Mouse (Mus musculus) heart, adult 9 months (tissue): ENCODE results near the gene Msl1.
"Not testable (repeated sequence)": the region's sequence is repeated elsewhere in the genome, so short reads cannot be mapped to it uniquely, and the experiment has no call there.

Experiments
- DNase-seq, 2 experiments: peaks; one replicate each; pipeline ENCODE4 v3.0.0; 2022; ENCODE audit warnings: low spot score in 2 of 2

The Msl1 gene

DNA sequence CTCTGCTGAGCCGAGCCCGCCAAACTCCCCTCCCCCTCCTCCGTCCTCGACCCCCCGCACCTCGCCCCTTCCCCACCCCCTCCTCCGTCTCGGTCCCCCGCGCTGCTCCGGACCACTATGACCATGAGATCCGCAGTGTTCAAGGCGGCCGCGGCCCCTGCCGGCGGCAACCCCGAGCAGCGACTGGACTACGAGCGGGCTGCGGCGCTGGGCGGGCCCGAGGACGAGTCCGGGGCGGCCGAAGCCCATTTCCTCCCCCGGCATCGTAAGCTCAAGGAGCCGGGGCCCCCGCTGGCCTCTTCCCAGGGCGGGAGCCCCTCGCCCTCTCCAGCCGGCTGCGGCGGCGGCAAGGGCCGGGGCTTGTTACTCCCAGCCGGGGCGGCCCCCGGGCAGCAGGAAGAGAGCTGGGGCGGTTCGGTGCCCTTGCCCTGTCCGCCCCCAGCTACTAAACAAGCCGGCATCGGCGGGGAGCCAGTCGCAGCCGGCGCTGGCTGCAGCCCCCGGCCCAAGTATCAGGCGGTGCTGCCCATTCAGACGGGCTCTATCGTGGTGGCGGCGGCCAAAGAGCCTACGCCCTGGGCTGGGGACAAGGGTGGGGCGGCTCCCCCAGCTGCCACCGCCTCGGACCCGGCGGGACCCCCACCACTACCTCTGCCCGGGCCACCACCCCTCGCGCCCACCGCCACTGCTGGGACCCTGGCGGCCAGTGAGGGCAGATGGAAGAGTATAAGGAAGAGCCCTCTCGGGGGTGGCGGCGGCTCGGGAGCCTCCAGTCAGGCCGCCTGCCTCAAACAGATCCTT lies 598 bp downstream of the Msl1 start:
- peak; percentile 54 to 65 for DNase-seq

DNA sequence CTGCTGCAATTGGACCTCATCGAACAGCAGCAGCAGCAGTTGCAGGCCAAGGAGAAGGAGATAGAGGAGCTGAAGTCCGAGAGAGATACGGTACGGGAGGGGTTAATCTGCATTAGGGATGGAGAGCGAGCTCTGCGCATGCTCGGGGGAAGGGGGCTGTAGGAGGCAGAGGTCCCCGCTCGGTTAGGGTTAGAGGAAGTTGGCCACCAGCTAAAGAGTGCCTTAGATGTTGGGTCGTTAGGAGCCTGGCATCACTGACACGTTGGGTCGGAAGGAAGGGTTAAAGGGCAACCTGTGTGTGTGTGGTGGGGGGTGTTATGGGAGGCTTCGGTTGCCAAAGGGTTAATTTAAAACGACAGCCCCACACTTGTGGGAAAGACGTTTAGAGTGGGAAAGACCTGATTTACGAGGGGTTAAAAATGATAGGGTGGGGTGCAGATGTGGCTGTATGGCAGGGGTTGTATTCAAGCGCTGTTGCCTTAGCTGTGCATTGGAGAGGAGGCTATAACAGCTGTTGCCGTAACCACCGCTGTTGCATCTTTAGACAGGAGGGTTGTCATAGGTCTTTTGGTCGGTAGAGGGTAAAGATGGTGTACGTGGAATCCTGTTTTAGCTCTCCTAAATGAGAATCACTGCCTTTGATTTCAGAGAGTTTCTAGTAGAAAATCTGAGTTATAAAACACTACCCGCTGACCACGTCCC lies 1.4 kb downstream of the Msl1 start:
- DNase-seq, result peak in 1 of 2 experiments; percentile 30

DNA sequence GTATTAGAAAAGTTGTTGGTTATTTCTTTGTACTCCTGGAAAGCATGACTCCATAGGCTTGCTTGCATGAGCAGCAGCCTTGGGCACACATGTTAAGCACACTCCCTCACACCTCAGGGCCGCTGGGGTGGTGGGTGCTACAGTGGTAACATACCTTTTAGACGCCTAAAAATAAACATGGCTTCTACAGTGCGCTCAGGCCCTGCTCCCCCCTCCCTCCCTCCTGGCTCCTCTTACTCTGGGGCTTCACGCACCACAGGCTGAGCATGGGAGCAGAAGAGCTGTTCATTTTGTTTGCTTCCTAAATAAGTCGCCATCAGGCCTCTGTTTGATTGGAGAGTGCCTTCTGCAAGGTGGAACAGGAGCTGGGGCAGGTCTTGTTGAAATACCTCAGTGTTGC lies 2.0 kb downstream of the Msl1 start:
- peak in 1 of 2 experiments; percentile 29 for DNase-seq

DNA sequence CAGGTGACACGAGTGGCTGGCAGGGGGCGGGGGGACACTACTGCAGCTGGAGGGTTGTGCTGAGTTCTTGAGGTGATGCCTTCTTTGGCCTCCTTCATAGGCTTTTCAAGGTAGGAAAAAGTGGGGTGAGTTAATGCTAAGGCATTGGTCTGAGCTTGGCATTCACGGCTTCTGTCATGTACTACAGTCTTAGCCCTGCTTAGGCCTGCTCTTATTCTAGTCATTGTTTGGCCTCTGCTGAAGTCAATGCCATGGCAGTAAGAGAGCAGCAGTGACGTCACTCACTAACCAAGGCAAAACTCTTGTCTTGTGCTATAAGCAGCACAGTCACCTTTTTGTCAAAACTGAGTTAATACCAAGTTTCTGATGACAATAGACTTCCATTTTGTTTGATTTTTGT lies 2.6 kb downstream of the Msl1 start:
- no peak for DNase-seq

DNA sequence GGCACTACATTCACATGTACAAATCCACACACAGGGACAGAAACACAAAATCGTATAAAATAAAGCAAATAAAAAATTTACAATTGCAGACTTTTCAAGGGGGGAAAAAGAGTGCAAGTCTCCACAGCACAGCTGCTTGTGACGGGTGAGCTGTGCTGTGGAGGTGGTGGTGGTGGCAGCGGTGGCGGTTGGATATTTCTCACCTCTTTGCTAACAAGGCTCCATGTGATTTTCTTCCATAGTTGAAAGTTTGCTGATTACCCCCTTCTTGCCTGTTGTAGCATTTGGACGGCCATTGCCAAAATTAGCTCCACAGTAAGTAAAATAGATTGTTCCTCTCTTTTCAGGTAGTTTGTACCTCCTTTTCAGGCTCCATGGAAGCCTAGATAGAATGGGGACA lies 9.3 kb downstream of the Msl1 start, which contains the start of gene Casc3:
Casc3 (plus strand) TSS at position 301 of the 400 bp plus-strand sequence.
- no peak for DNase-seq

DNA sequence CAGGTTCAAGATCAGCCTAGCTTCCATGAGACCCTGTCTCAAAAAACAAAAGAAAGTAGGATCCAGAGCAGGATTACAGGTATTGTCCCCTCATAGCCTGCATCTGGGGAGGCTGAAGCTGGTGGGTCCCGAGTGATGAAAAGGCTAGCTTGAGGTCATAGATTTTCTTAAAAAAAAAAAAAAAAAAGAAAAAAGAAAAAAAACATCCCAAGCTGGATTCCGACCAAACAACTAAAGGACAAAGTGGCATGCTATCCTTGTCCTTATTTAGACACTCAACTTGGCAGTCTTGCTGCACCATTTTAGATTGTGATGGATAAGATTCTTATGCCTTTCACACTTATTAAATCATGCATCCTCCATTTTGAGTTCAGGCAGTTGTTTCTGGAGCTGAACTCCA lies 13.1 kb downstream of the Msl1 start:
- no peak for DNase-seq

DNA sequence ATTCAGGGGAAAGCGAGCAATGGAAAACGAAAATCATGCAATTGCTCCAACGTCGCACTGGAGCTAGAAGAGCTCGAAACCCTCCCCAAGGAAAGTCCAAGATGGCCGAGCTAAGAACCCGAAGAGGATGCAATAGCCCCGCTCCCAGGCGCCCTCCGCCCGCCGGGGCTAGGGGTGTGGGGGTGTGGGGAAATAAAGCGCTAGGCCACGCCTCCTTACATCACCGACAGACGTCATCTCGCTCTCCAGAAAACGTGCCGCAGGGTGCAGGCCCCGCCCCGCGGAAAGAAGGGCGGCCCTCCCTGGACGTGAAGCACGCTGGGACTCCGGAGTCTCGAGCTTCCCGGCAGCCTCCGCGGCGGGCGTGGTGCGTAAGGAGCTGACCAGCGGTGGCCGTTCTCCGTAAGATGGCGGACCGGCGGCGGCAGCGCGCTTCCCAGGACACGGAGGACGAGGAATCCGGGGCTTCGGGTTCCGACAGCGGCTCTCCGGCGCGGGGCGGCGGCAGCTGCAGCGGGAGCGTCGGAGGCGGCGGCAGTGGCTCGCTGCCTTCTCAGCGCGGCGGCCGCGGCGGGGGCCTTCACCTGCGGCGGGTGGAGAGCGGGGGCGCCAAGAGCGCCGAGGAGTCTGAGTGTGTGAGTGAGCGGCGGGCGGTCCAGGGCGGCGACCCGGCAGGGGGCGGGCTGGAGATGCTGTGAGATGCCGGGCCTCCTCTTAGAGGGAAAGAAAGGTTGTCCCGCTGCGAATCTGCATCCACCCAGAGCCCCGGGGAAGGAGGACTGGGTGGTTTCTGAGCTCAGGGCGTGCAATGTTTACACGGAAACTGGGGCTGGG lies 14.4 kb downstream of the Msl1 start:
- DNase-seq, result peak; percentile 98 to 99

DNA sequence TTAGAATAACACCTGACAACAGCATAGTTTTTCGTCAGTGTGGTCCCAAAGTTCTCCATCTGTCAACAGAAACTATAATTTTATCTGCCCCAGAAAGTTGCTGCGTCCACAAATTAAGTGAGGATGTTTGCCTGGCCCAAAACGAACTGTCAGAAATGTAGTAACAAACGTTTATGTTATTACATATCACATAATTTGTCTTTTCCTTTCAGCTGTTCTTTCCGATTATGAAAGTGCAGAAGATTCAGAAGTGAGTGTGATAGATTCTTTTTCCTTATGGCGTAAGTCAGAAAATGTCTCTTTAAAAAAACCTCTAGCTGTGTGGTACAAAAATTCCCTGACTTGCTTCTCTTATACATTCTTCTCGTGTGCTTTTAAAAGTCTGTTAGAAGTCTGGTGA lies 15.4 kb downstream of the Msl1 start:
- no peak for DNase-seq

DNA sequence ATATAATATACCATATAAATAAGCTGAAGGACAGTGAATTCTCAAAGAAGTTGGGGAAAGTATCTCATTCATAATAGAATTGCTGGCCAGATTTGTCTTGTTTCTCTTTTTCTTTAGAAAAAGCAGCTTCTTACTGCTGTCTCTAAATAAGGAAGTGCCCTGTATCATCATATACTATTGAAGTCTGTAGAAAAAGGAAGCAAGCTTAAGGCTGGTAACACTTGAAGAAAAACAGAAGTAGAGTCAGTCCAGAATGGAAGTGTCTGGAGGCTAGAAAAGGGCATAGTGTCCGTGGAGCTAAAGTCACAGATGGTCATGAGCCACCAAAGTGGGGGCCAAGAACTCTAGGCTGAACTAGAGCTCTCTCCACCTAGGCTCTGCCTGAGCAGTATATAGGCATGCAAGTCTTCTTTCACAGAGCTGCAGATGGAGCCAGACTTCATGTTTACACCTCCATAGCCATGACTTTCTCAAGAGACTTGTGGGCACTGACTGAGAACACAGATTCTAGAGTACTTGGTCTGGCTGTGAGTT lies 21.5 kb downstream of the Msl1 start:
- DNase-seq, result no peak

DNA sequence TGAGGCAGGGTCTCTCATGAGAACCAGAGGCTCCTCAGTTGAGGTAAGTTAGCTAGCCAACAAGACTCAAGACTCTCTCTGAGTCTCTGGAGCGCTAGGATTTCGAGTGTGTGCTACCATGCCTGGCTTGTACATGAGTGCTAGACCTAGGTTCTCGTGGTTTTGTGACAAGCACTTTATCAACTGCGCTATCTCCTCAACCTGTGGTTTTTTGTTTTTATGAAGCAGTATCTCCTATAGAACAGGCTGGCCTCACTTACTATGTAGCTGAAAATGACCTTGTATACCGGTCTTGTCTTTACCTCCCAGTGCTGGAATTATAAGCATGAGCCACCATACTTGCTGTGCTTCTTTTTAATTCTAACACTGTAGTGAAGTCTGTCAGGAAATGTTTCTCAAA lies 25.7 kb downstream of the Msl1 start:
- DNase-seq, result no peak

DNA sequence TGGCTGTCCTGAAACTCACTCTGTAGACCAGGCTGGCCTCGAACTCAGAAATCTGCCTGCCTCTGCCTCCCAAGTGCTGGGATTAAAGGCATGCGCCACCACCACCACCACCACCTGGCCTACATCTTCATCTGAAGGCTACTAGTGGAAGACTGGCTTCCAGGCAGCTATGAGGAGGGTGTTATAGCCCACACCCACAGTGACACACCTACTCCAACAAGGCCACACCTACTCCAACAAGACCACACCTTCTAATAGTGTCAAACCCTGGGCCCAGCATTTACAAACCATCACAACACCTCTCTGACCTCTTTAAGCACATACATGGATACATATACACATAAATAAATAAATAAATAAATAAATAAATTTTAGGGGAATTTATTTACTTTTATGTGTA lies 30.8 kb downstream of the Msl1 start:
- DNase-seq, result not testable (repeated sequence)

DNA sequence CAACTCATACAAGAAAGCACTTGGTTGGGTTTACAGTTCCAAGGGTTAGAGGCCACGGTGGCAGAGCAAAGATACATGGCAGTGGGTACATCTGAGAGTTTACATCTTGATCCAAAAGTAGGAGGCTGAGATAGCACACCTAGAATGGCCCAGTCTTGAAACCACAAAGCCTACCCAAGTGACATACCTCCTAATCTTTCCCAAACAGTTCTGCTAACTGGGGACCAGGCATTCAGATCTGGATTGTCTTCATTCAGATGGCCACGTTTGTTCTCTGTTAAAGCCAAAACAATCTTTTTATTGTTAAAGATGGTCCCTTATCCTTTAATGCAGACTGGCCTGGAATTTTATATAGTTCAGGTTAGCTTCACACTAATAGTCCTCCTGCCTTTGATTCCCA lies 32.6 kb downstream of the Msl1 start:
- no peak for DNase-seq

DNA sequence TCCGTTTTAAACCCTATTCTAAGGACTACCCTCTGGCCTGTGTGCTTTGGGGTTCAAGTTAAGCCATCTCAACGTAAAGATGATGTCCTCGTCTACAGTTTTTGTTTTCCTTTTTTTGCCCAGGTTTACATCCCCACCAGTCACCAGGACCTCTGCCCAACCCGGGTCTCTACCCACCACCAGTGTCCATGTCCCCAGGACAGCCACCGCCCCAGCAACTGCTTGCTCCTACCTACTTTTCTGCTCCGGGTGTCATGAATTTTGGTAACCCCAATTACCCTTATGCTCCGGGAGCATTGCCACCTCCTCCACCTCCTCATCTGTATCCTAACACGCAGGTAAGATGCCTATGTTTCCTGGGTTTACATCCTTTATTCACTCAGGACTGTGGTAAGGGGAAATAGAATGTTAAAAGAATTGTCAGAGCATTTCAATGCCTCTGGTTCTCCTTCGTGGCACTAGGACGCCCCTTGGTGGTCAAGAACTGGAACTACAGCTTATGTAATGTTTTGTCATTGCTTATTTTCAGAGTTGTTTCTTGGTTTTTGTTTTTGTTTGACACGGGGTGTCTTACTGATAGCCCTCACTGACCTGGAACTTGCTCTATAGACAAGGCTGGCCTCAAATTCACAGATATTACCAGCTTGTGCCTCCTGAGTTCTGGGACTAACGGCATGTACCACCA lies 33.9 kb downstream of the Msl1 start:
- no peak for DNase-seq

DNA sequence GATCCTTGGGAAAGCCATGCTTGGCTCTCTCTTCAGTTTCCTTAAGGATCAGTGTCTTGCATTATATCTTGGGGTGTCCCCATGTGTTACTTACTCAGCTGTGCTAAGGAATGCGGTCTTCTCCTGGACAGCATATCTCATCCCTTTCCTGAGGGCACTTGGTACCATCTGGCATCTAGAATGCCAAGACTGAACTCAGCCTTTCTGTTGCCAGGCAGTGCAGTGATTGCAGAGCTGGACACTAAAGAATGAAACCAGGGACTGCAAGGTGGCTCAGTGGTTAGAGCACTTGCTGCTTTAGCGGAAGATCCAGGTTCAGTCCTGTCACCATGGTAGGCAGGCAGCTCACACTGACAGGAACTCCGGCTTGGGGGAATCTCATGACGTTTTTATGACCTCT lies 34.6 kb downstream of the Msl1 start:
- no peak for DNase-seq

DNA sequence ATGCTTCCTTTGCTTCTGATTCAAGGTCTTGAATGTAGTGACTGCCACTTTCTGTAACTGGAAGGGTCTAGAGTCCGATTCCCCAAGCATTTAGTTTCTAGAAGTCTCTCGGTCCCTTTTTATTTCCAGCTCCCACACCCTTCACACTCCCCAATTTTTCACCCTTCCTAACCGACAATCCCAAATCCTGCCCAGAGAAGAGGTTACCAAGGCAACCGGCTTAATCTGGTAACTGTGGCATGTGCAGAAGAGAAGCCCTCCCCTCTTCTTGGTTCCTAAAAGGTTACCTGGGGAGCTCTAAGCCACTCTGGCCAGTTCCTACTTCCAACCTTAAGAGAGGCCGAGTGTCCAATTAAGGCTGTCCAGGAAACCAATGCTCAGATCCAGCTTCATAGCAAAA lies 40.0 kb downstream of the Msl1 start:
- DNase-seq, result no peak

DNA sequence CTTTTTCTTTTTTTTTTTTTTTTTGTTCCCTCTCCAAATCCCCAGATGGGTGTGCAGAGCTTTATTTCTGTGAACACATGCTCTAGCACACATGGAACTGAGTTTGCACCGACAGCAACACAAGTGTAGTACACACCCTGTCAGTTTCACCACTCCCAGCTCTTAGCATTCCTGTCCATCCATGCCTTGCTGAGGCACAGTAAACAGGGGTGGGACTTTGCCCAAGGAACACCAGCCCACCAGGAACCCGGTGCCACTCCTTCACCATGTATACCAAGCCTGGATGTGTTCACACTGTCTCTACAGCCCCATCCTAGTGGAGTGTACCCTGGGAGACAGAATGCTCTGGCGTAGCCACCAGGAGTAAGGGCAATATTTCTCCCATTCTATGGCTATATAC lies 40.4 kb downstream of the Msl1 start:
- DNase-seq, result no peak

DNA sequence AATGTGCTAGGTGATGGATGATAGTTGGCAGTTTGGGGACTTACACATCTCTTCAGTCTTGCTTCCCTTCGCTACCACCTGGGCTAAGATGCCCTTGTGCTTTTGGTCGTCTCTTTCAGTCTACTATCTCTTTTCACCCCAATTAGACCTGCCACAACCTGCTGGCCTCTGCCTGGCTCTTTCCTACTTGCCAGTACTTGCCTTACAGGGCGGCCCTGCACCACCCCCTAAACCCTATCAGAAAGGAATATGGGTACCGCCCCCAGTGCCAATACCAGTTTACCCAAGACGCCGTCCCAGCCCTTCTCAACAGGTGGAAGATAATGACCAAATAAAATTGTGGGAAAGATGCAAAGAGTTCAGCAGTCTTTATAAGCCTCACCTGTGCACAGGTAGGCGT lies 40.8 kb downstream of the Msl1 start:
- DNase-seq, result no peak

DNA sequence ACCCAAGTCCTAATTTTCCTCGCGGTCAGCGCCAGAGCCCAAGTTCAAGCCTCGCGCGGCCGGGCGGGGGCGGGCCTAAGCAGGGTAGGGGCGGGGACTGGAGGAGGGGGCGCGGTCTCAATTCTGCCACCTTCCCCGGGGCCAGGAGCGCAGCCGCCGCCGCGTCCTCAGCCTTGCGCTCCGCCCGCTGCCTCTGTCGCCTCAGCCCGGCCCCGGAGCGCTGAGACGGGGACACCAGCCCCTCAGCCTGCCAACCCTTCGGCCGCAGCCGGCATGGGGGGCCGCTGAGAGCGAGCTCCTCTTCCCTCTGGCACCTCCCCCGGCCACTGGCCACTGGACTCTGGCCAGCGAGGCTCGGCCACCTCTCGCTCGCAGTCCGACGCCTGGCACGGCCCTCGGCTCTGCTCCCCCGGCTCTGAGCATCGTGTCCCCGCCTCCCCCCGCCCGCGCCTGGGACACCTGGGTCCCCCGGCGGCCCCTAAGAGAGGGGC lies 41.4 kb downstream of the Msl1 start, which contains the start of gene Rapgefl1:
Rapgefl1 (plus strand) TSS at position 135 of the 491 bp plus-strand sequence.
- peak; percentile 66 to 77 for DNase-seq

DNA sequence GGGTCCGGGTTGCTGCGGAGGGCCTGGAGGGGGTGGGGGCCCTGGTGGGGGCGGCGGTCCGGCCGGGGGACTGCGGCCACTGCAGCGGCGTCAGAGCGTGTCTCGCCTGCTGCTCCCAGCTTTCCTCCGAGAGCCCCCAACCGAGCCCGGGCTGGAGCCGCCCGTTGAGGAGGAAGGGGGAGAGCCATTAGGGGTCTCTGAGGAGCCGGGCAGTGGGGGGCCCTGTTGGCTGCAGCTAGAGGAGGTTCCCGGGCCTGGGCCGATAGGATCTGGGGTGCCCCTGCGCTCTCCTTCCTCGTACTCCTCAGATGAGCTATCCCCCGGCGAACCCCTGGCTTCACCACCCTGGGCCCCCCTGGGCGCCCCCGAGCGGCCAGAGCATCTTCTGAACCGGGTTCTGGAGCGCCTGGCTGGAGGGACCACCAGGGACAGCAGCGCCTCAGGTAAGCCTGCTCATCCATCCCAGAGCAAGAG lies 42.0 kb downstream of the Msl1 start:
- no peak for DNase-seq

DNA sequence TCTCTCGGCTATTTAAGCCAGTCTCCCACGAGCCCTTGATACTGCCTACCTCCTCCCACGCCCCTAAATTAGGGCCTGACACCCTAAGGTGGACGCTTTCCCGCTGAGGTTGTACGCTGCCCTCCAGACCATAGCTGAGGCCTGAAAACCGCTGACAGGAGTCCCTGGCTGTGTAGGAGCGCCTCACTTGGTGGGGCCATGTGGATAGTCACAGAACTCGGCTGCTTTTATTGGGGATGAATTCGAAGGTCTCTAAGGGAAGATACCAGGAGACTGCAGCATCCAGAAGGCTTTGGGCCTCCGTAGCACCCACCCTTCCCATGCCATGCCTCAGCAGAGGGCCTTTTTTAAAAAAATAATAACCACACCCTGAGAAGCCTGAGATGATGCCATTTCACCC lies 42.6 kb downstream of the Msl1 start:
- no peak for DNase-seq

DNA sequence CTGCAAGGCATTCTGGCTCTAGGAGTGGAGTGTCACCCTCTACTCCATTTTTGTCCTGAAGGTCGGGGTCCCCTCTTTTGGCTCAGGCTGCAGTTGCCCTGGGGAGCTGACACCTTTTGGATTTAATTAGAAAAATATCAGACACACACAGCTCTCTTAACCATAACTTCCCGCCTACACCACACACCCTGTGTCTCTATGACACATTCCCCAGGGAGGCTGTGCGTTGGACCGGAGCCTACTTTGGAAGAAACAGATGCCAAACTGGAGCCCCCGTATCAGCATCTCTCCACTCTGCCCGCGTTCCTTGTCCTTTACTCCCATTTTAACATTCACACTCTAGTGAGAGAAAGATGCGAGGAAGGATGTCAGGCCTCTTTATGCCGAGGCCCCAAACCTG lies 43.2 kb downstream of the Msl1 start:
- no peak for DNase-seq
